Mouse (Mus musculus): ENCODE measurements around the gene Olfr1161.
"Not testable (repeated sequence)": the region's sequence is repeated elsewhere in the genome, so short reads cannot be mapped to it uniquely, and the experiment has no call there.

The Olfr1161 gene

DNA sequence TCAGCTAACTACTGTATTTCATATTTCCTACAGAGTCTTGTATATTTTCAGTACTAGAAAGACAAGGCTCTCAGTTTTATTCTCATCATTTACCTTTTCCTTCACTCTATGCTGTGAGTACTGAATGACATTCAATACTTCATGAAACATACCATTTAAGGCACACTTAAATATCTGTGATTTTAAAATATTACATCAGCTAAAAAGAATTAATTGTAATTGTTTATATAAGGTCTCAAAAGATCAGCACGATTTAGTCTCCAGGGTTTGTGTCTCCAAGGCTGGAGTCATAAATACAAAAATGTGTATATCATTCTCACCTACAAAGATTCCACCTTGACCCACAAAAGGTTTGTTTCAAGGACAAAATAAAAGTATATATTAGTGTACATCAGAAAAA, at the start of gene Olfr1161:
Olfr1161 (plus strand) TSS at position 301 of the 400 bp plus-strand sequence.
- not testable (repeated sequence) for DNase-seq

DNA sequence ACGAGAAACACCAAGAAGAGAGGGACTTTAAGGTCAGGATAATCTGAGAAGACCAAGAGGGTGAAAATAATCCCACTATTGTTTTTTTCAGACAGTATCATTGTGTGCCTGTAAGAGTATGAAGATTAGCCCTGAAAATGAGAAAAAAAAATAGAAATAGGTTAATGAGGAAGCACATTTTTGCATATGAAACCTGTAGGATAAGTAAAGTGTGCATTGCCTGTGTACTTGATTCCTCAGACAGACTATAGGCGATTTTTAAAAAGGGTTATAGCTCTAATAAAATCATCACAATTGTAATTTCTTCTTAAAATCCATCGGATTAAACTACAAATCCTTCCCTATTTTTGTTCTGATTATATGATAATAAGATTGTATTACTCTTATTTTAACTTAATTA, 48.0 kb upstream of the Olfr1161 start, which contains the start of gene Olfr74:
Olfr74 (minus strand) TSS at position 101 of the 400 bp plus-strand sequence.
- no peak for DNase-seq

DNA sequence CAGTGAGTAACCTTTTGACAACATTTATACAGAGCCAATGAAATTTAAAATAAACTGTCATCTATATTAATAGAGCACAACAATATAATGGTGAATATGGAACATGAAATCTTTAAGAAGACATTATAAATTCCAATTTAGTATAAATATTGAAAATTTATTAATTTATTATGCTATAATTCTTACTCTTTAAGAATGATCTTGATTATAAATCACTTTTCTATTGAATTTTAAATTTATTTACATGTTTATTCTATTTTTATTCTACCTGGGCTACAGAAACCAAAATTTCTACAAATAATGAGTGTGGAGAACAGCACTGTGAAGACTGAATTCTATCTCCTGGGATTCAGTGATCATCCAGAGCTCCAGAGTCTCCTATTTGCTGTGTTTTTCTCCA, 32.8 kb upstream of the Olfr1161 start, which contains the start of gene Olfr1158:
Olfr1158 (plus strand) TSS at position 301 of the 400 bp plus-strand sequence.
- no peak for DNase-seq

DNA sequence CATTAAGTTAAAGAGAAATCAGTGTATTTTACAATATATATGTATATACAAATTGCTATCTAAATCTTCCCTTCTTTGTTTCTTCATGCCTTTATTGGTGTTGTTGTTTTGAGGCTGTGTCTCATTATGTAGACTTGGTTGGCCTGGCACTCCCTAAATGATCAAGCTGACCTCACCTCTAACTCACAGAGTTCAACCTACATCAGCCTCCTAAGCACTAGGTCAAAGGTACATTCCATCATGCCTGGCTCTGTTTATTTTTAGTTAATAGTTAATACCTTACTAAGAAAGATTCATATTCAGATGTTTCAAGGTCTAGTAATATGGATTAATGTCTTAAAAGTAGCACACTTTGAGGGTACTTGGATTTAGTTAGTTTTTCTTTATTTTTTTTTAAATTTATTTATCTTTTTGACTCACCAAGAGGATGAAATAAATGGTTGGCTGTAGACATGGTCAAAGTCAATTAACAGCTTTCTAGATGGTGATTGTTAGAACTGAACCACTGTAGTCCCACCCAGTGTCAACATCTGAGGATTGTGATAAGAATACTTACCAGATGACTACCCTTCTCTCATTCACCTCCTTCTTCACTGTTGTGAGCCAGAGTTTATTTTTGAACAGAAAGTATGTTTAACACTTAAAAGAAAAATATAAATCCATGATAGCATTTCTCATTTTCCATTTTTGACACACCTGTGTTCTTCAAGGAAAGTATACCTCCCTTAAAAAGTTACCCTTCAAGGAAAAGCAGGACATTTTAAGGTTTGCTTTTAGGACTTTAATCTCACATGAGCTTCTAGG, 14.9 kb upstream of the Olfr1161 start, which contains the start of gene Olfr1160:
Olfr1160 (minus strand) TSS at position 754 of the 804 bp plus-strand sequence.
- no peak for DNase-seq

DNA sequence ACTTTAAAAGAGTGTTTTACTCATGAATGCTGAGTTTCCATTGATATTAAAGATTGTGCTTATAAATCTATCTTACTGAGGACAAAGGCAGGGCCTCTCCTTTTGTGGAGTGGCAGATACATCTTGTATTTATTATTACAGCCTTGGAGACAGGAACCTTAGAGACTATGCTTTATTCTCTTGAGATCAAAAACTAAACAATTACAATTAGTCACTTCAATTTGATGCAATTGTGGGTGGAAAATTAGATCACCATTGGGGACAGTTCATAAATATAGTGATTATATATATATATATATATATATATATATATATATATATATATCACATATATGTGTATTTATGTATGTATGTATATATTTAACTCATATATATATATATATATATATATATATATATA, 15.0 kb downstream of the Olfr1161 start, which contains the start of gene Olfr73:
Olfr73 (minus strand) TSS at position 101 of the 400 bp plus-strand sequence.
- DNase-seq = no peak

DNA sequence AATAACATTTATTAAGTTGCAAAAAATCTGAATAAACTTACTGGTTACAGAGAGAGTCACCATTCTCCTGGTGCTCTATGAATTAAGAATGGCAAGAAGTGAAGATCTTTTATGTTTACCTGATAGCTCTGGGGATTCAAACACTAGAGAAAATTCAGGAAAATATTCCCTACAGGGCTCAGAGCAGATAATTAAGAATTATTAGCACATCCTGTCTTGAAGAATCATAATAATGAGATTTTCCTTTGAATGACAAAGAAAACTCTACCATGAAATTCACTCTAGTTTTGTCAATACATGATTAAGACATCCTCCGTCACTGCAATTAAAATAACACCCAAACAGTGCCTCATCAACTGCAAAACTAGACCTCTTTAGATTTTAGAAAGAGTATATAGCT, 28.5 kb downstream of the Olfr1161 start, which contains the start of gene Olfr1162:
Olfr1162 (minus strand) TSS at position 101 of the 400 bp plus-strand sequence.
- no peak for DNase-seq

DNA sequence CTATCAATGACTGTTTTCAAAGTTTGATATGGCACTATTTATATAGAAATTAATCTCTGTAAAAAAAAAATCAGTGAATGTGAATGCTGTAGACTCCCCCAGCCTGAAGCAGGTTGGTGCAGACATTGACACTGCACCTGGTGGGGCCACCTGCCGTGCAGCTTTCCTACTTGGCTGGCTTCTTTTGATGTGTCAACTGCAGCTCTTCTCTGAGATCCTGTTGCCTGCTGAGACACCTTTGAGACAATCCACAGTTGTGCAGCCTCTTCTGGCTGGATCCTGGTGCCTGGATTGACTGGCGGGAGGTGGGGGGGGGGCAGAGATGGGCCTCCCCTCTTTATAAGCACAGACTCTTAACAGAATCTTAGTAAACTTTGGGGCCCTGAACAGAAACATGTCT, 41.0 kb downstream of the Olfr1161 start:
- DNase-seq = no peak

DNA sequence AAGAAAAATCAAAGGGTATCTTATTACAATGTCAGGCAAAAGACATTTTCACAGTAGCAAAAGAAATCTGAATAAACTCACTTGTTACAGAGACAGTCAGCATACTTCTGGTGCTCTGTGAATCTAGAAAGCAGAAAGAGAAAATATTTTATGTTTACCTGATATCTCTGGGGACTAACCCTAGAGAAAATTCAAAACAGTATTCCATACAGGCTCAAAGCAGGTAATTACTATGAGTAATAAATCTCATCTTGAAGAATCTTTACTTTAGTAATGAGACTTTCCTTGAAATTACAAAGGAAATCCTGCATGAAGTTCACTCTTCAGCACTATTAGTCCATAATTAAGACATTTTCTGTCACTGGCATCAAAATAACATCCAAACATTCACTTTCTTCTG, 49.2 kb downstream of the Olfr1161 start, which contains the start of gene Olfr1163:
Olfr1163 (minus strand) TSS at position 101 of the 400 bp plus-strand sequence.
- no peak for DNase-seq

Measured in cerebellum, postnatal 25 days (tissue).